Mouse (Mus musculus) urinary bladder, postnatal 10 days (tissue): ENCODE data around the gene Tst.

ENCODE experiments used
- DNase-seq: peaks from one replicate; pipeline ENCODE4 v3.0.0; 2022; ENCODE audit warnings: low spot score

Gene Tst

DNA sequence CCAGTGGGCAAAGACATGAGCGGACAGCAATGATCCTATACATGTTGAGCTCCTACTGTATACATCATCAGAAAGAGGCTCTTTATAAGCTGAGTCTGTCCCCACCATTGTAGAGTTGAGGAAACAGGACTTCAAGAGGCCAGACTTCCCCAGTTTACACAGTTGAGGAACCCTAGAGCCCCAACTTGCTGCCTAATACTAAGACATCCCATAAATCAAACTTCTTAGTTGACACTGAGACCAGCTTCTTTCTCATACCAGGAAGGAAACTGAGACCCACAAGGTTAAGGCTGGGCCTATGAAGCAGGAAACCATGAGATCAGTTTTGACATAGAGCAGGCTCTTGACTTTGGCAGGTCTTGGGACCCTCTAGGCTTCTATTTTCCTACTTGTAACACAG lies 20.1 kb downstream of the Tst start:
- no peak for DNase-seq

DNA sequence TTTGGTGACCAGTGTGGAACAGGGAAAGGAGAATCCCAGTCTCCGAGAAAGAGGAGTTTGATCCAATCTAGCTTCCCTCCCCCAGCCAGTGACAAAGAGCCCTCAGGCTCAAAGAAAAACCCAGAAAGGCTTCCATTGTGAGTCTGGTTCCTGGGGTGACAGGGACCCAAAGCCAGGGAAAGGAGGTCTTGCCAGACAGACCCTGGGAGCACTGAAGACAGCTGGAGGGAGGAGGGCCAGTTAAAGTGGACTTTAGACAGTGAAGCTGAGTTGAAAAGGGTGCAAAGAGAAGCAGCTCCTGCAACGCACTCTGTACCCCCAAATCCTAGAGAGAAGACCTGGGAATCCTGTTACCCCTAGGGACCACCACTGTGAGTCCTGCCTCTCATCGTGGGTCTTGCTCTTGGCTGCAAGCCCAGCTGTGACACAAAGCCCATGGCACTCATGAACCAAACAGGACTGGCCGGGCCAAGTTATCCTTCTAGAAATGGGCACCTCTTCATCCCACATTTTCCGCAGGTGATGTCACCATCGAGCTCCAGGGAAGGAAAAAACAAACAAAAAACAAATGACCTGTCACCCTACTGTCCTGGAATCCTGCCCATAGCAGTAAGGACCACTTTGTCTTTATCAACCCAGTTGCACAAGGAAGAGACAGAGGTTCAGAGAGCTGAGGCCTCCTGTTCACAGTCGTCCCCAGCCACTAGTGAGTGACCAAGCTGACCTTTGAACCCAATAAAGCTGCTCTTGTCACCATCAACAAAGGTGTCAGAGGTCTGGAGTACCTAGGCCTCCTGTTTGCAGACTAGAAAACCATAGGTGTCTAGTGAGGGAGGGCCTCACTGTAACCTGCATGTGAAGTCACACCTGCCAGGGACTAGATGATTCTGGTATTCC lies 21.2 kb downstream of the Tst start:
- DNase-seq, result no peak

DNA sequence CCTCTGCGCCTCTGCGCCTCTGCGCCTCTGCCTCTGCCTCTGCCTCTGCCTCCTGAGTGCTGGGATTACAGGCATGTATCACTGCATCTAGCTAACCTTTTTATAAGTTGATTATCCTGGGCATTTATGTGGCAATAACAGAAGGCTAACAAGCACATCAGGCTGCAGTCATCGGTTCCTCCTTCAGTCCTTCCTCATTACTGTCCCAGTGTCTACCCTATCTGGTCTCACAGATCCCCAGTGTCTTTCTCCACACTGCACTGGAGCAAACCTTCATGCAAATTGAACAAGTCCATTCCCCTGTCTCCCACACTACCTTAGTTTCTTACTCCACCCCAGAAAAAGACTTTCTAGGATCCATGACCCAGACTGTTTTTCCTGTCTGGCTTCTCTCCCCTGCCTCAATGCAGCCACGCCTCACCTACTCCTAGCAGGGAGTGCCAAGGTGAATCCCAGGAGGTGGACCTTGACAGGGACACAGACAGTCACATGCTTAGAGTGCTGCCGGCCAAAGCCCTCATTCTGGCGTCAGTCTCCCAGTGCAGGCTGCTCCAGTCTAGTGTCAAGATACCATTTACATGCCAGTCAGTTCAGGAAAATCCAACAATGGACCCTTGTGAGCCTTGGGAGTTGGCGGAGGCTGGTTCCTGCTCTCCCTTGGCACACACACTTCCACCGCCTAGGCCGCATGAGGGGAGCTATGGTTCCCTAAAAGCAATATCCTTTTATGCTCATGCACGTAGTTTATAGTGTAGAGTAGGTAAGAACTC lies 22.1 kb downstream of the Tst start:
- DNase-seq, result no peak

DNA sequence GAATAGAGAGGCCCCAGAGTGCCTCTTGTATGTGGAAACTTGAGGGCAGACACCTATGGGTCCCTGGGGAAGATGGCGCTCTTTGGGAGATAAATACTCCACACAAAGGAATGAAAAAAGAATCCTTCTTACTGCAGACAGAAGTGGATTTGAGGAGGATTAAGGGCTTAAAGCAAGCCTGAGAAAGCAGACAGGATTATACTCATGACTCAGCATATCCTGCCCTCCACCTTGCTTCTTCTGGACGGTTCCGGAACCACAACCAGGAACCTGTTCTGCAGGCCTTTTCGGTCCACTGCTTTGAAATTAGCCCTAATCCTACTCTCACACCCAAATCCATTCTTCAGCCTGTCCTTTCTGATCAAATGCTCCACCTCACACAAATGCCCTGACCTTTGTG lies 23.6 kb downstream of the Tst start:
- no peak for DNase-seq

DNA sequence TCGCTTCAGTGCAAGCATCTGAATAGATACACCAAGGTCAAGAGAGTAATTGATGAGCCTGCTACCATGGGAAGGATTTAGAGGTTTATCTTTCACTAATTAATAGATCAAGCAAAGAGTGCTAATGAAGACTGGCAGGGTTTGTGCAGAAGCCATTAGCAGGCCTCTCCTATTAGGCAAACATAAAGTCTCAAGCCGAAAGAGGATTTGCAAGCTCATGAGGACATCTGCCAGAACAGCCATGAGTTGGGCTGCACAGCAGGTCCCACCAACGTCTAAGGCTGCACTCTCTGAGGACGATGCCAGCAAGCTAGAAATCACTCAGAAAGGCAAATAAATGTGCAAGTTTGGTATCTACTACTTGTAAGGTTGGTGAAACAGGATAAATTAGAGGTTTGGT lies 25.0 kb downstream of the Tst start:
- no peak for DNase-seq

DNA sequence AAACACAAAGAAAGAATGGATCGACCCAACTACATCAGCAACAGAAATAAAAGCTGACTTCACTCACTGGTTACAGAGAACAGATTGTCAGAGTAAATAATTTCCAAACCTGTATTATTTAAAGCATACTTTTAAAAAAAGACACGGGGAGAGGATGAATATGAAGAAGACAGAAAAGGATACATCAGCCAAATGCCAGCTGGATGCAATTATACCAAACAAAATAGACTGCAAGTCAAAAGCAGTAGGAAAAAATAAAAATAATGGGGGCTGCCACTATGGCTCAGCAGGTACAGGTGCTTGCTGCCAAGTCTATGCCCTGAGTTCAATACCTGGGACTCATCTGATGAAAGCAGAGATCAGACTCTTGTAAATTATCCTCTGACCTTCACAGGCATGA lies 25.5 kb downstream of the Tst start:
- no peak for DNase-seq

DNA sequence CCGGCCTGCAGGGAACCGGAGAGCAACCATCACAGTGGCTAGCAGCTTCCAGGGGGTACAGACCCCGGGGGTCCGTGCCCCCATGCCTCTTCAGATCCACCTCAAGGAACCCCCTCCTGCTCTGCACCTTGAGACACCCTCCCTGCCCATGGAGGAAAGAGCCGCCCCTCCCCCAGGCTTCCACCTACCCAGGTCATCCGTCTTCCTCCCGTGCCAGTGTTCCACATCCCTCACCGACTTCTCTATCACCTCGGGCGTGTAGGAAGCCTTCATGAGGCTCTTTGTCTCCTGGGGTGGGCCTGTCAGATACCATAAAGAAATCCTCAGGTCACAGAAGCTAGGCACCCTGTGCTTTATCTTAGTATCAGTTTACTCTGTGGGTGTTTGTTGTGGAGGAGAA lies 27.2 kb downstream of the Tst start:
- no peak for DNase-seq

DNA sequence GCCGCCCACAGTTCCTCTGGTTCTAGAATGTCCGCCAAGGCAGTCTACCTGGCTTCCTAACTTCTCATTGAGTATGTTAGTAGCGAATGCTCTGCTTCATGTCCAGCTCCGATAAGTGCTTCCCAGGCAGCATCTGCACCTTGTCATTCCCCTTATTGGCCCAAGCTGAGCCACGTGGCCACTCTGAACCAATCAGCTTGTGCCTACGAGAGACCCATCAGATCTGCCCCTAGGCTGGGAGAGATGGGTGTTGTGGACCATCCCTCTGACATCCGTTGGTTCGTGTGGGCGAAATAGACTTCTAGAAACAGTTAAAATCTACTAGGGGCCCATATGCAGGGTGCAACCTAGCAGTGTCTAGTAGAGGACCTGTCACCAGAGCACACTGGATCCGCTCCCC lies 27.8 kb downstream of the Tst start:
- DNase-seq, result no peak

DNA sequence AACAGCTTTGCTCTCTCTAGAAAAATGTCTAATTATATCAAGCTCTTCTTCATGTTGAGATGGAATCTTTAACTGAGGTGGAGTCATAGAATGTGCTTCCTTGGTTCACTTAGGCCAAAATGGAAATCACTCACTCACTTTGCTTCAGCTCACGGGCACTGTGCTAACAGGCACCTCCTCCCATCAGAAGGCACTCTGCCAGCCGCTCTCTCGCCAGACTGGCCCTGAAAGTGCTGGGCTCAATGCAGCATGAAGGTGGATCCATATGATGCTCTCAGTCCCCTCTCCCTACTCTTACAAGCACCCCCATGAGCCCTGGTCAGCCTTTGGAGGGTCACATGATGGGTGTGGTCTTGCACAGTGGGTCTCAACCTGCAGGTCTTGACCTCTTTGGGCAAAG lies 31.5 kb downstream of the Tst start:
- no peak for DNase-seq

DNA sequence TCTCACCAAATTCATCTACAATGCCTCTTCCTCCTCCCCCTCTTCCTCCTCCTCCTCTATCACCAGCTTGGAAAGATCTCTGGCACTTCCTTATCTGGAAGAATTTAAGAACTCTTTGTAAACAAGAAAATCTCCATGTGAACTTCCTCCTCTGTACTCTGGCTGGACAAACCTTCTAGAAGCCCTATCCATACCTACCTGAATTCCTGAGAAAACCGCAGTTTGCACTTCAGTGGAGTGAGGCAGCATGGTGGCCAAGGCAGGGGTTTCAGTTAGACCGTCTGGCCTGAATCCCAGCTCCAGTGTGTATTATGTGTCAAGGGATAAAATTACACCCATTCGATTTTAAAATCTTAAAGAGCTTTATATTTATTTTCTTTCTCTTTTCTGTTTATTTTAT lies 32.9 kb downstream of the Tst start:
- no peak for DNase-seq

DNA sequence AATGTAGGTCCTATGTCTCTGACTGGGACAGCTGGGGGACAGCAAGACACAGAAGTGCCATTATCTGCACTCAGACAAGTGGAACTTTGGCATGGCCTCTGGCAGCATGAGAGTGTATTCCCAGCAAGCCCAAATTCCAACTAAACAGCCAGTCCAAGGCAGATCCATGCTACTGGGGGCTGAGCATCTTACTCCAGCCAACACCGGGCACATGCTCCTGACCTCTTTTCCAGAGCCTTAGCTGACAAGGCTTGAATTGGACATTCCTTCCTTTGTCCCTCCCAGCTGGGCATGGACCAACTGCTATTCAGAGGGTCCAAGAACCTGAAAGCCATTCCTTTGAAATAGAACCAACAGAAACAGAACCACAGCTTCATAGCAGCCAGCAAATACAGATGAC lies 36.1 kb downstream of the Tst start:
- DNase-seq, result no peak

DNA sequence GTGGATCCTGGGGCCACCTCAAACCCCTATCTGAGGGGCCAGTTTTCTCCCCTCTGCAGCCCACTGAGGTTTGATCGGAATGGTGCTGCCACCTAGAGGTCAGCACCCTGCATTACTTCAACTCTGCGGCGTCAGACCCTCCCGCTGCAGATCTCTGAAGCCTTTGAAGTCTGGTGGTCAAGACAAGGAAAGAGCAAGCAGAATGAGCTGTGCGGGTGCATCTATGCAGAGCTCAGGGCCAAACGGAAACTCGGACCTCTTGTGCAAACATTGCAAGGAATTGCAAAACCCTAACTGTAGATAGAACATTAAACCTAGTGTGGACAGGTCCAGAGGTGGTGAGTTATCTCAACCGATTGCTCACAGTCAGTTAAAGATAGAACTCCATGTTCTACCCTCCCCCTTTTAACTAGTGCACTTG lies 36.8 kb downstream of the Tst start:
- no peak for DNase-seq

DNA sequence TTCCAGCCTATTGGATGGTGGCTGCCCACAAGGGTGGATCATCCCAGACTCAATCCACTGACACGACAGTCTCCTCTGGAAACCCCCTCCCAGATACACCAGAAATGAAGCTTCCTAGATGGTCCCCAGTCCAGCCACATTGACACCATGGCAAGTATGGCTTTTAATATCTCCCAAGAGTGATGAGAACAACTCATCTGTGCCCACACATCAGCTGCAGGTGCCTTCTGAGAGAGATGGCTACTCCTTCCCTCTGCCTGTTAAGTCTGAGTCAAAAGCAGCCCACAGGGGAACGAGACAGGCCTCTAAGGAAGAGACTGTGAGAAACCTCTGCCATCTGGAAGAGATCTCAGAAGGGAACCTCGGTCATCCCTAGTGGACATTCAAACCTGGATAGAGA lies 37.9 kb downstream of the Tst start:
- DNase-seq, result no peak

DNA sequence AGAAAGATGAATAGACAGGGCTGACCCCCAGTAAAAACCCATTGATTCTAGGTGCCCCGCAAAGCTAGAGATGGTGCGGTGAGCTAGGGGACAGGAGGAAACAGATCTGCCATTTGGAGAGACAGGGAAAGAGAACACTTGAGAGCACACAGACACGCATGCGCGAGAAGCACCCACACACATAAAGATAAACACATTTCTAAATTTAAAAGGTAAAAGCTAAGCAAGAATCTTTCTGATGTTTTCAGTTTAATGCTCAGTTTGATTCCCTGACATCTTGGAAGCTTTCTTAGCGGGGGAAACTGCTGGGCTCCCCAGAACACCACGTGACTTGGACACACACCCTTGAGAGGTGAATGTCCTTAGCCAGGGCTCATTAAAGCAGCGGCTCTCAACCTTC lies 38.8 kb downstream of the Tst start:
- no peak for DNase-seq

DNA sequence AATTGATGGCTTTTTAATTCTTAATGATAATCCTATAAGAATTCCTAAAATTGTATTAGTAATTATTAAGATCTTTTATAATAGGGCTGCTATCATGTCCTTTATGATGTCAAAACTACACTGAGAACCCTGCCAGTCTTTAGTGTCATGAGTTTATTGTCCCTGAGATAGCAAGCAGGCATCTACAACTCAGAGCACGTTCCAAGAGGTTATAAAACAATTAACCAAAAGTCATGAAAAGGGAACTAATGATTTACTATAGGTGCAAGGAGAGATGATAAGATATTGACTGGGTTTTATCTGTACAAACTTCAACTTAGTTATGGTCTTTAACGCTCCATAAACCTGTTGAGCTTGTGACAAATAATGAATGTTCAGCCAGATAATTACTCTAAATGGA lies 39.8 kb downstream of the Tst start:
- no peak for DNase-seq

DNA sequence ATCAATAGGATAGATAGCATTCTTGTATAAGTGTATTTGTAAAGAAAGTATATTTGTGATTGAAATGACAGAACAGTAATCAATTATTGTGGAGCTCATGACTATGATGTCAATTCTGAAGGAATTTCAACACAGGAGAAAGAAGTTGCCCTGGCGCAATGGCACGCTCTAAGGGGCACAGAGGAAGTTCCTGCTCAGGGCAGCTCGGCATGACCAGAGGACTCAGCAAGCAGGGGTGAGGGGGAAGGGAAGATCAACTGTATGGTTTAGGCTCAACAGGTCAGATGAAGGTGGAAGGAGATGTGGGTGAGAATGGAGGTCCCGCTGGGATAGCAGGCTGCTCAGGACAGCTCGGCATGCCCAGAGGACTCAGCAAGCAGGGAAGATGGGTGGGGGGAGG lies 50.2 kb downstream of the Tst start:
- no peak for DNase-seq

DNA sequence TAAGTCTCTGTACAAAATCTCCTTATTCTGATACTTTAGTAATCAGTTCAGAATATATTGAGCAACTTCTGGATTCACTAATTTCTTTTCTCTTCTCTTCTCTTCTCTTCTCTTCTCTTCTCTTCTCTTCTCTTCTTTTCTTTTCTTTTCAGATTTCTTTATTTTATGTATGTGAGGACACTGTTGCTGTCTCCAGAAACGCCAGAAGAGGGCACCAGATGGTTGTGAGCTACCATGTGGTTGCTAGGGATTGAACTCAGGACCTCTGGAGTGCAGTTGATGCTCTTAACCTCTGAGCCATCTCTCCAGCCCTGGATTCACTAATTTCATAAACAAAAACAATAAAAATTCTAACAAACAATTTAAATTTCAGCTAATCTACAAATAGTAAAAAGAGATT lies 50.7 kb downstream of the Tst start:
- no peak for DNase-seq

DNA sequence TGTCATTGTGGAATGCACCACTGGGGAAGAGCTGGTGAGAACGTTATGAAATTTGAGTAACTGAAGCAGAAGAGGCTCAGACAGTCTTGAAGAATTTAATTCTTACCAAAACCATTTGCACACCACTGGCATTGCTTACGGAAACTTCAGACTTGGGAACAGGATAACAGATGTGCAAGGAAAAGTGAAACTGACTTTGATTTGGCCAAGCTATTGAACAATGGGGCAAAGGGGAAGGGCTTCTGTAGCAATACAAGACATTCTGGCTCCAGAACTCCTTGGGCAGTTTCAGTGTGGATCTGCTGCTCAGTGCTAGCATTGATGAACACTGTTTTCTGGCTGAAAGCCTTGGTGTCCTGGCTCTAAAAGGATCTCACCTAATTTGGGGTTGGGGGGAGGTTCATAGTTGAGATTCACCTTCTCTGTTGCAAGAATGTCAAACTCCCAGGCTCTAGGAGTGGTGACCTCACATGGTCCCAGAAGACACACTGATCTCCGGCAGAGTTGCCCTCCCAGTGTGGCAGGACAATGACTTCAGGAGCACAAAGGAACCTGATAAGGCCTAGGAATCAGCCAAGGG lies 54.0 kb downstream of the Tst start:
- DNase-seq, result no peak
